Mouse (Mus musculus) cortical plate, adult 2 months (tissue): ENCODE measurements around the gene Vmn1r28. TPM values are rescaled to one million over a fixed set of nuclear protein-coding genes. Genes with fewer than 3 reads are reported as not detected.
"Not testable (repeated sequence)": the region's sequence is repeated elsewhere in the genome, so short reads cannot be mapped to it uniquely, and the experiment has no call there.

ENCODE experiments used
- H3K27ac ChIP-seq: fragments of 200-500 bp; 2 replicates; pipeline ENCODE4 v1.5.1; 2012; ENCODE audit warnings: low read length, control low read depth, inconsistent platforms; ENCODE audit not compliant: insufficient read depth
- H3K4me1 ChIP-seq: fragments of 200-500 bp; 2 replicates; pipeline ENCODE4 v1.6.1; 2011; ENCODE audit warnings: low read length; ENCODE audit not compliant: control insufficient read depth, insufficient read depth
- H3K4me3 ChIP-seq: fragments of 200-500 bp; 2 replicates; pipeline ENCODE4 v1.5.1; 2011; ENCODE audit warnings: mild to moderate bottlenecking, low read length, control low read depth; ENCODE audit not compliant: insufficient read depth
- CTCF ChIP-seq: fragments of 200-500 bp; IDR thresholded peaks from 2 replicates; pipeline ENCODE4 v1.5.1; 2011; ENCODE audit warnings: mild to moderate bottlenecking, control low read depth, low read length; ENCODE audit not compliant: insufficient read depth; ENCODE audit errors: extremely low read depth
- POLR2A ChIP-seq: fragments of 200-500 bp; IDR thresholded peaks from 2 replicates; pipeline ENCODE4 v1.6.1; 2011; ENCODE audit warnings: mild to moderate bottlenecking, low read length, control low read depth; ENCODE audit not compliant: insufficient read depth; ENCODE audit errors: extremely low read depth
- polyA plus RNA-seq: library from polyadenylated mRNA; depleted of rRNA; stranded (reverse); fragments of >200 nt; gene quantifications from 2 replicates; pipeline ENCODE4 v1.2.3, GENCODE M21; 2012; rRNA removed

Gene Vmn1r28
- not detected in 2 replicates for polyA plus RNA-seq

DNA sequence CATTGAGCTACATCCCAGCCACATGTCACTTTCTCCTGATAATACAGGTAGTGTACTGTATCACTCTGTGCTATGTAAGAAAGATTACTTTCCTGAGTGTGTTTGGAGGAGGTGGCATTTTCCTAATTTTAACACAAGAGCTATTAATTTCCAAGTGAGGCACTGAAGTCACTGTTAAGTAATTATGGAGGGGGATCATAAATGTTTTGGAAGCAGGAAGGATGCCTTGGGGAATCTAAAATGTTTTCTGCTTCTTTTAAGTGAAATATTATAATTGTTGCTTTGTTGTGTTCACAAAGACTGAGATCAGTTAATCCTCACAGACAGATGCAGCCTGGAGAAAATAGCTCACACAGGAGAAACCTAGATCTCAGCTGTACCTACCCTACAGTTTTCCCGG is at the start of gene Vmn1r28:
TSS of gene Vmn1r28 (plus strand) at position 301 of the 400 bp plus-strand sequence.
- H3K4me3 ChIP-seq, result no peak within 1 kb of the TSS
- TF ChIP-seq POLR2A (no peak), CTCF (no peak)
- no peak within 1 kb of the TSS for H3K27ac ChIP-seq
- no peaks in the 10 kb centered on the region for H3K4me1 ChIP-seq

DNA sequence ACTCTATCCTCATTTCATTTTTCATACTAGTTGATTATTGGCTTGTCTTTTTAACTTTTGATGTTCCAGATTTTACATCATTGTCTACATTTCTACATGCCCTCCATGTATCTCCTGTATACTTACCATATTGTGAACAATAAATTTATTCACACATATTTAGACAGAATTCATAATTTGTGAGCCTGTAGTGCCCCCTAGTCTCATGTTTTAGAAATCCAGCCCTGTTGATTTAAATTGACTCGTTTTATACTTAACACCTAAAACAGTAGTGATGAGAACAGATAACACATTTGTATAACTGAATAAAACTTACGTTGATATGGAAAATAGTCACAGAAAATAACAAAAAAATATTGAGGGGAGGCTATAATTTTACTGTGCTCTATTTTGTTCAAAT is 45.7 kb upstream of the Vmn1r28 start:
- no peak overlapping the region for H3K4me3 ChIP-seq
- TF ChIP-seq CTCF (no peak), POLR2A (no peak)
- no peaks in the 10 kb centered on the region for H3K4me1 ChIP-seq
- H3K27ac ChIP-seq, result no peak overlapping the region

DNA sequence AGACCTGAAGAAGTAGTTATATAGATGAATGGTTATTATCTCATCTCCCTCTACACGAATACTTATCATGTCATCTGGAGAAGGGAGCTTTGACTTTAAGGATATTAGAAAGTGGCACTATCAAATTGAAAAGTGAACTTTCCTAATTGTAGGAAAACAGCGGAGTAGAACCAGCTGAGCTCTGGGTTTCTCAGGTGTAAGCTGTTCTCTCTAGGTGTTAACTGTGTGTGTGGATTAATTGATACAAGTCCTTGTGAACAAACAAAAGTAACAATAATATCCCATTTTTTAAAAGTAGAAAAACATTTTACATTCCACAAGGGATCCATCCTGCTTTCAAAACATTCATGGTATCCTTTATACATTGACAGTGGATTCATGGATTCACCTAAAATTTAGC is 43.1 kb upstream of the Vmn1r28 start, which contains the start of gene Vmn1r27:
TSS of gene Vmn1r27 (minus strand) at position 101 of the 400 bp plus-strand sequence.
- no peaks in the 10 kb centered on the region for H3K4me1 ChIP-seq
- H3K4me3 ChIP-seq, result no peak within 1 kb of the TSS
- TF ChIP-seq CTCF, result no peak
- no peak for TF ChIP-seq POLR2A
- H3K27ac ChIP-seq, result no peak within 1 kb of the TSS

DNA sequence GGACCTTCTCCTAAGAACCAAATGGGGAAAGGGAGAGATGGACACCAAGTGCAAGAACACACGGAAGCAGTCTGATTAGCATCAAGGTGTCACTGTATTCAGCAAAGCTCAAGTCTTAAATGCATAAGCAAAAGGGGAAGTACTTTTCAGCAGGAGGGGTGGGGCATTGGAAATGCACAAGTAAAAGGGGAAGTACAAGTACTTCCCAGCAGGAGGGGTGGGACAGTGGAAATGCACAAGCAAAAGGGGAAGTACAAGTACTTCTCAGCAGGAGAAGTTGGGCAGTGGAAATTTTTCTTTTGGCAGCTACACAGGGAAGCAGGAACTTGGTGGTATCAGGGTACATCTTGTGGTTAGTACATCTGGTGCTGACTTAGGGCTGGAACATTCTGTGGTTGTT is 17.8 kb downstream of the Vmn1r28 start:
- not testable (repeated sequence) for H3K4me1 ChIP-seq, H3K4me3 ChIP-seq, H3K27ac ChIP-seq

DNA sequence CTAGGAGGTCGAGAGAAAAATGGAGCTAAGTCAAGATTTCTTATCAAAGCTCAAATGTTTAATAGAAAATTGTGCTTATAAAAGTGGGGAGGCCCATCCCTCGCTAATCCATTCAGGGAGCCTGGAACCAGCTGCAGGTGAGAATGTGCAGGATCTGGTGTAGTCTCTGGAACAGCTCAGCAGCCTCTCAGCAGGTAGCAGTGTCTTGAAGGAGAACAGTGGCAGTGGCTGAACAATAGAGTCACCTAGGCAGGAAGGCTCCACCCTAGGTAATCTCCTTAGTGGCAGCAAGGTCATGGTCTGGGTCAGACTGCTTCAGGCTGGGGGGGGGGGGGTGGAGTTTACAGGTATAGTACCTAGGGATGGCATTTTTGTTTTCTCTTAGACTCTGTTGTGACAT is 30.4 kb downstream of the Vmn1r28 start:
- Histone ChIP-seq H3K27ac (no peak overlapping the region), H3K4me3 (no peak overlapping the region), H3K4me1 (no peaks in the 10 kb centered on the region)
- TF ChIP-seq CTCF, result no peak
- no peak for TF ChIP-seq POLR2A

DNA sequence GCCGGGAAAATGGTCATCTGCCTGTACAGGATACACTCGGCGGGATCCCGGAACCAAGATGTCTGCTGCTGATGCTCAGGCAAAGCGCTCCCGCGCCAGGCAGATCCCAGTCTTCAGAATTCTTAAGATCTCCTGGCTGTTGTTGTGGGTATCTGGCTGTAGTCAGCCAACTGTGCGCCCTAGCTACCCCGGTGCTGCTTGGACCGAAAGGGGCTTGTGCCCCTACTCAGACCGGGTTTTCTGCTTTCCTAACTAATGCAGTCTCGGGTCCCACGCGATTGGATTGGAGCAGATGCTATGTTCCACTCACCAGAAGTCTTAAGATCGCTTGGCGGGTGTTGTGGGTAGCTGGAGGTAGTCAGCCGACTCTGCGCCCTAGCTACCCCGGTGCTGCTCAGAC is 36.7 kb downstream of the Vmn1r28 start:
- not testable (repeated sequence) for H3K4me1 ChIP-seq, H3K4me3 ChIP-seq, H3K27ac ChIP-seq

DNA sequence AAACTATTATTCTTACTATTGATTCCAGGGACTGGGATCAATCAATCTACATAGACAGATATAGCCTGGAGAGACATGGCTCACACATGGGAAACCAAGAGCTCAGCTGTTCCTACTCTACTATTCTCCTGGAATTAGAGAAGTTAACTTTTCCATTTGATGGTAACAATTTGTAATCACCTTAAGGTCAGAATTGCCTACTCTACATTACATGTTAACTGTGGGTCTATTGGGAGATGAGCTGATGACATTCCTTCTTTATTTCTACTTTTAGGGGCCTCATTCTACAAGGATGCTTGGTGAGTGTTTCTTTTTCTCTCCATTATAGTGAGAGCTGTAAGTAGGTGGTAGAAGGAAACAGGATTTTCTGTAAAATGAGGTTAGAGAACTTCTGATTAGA is 39.4 kb downstream of the Vmn1r28 start, which contains the start of gene Vmn1r29:
TSS of gene Vmn1r29 (plus strand) at position 301 of the 400 bp plus-strand sequence.
- TF ChIP-seq POLR2A (no peak), CTCF (no peak)
- Histone ChIP-seq H3K4me3 (no peak within 1 kb of the TSS), H3K4me1 (no peaks in the 10 kb centered on the region), H3K27ac (no peak within 1 kb of the TSS)

Other genes with a start within 250 kb of the Vmn1r28 start
- not detected in 2 replicates for gene Vmn1r26, start 246.9 kb upstream of the Vmn1r28 start, polyA plus RNA-seq
- not detected in 2 replicates for gene Vmn1r27, start 43.2 kb upstream of the Vmn1r28 start, polyA plus RNA-seq
- gene Vmn1r29, start 39.5 kb downstream of the Vmn1r28 start, polyA plus RNA-seq, result not detected in 2 replicates
- gene Vmn1r30, start 181.3 kb downstream of the Vmn1r28 start, polyA plus RNA-seq, result not detected in 2 replicates
- gene Vmn1r31, start 213.3 kb downstream of the Vmn1r28 start, polyA plus RNA-seq, result not detected in 2 replicates